Mouse (Mus musculus) layer of hippocampus, postnatal 25 days (tissue): ENCODE data around the gene Prcd. TPM values are rescaled to one million over a fixed set of nuclear protein-coding genes. Genes with fewer than 3 reads are reported as not detected.

Experiments
- DNase-seq, 2 experiments: peaks; one replicate each; pipeline ENCODE4 v3.0.0; 2022; ENCODE audit warnings: mixed read lengths in 2 of 2, low spot score in 1 of 2; ENCODE audit errors: extremely low spot score in 1 of 2
- total RNA-seq, 2 experiments: library from RNA; stranded (reverse); gene quantifications; 2 replicates each; pipeline ENCODE4 v1.2.3; 2021

Prcd gene
- total RNA-seq, 2 experiments from 2014 or later: 6.4 to 7.0 TPM

- DNase-seq: no peak
Measured at GRCm38 (mm10) chr11:116647340-116647991, 5.9 kb upstream of the Prcd start.

GRCm38 (mm10) chr11:116648213-116648921 lies 5.0 kb upstream of the Prcd start:
- no peak for DNase-seq

GRCm38 (mm10) chr11:116648976-116649375 lies 4.4 kb upstream of the Prcd start:
- DNase-seq: no peak

GRCm38 (mm10) chr11:116649711-116650337 lies 3.5 kb upstream of the Prcd start:
- no peak for DNase-seq

- no peak for DNase-seq
Measured at GRCm38 (mm10) chr11:116650811-116651210, 2.5 kb upstream of the Prcd start.

- no peak for DNase-seq
Measured at GRCm38 (mm10) chr11:116651339-116651738, 2.0 kb upstream of the Prcd start.

GRCm38 (mm10) chr11:116652330-116653098 lies 820 bp upstream of the Prcd start:
- no peak for DNase-seq

GRCm38 (mm10) chr11:116653709-116654221 lies 431 bp downstream of the Prcd start:
- DNase-seq: no peak

GRCm38 (mm10) chr11:116654255-116654821 lies 1.0 kb downstream of the Prcd start, which contains the start of gene Cygb:
Gene Cygb, minus strand, starts transcription at chr11:116654313.
- DNase-seq: no peak

GRCm38 (mm10) chr11:116656348-116657191 lies 3.2 kb downstream of the Prcd start:
- DNase-seq: no peak

GRCm38 (mm10) chr11:116657311-116658223 lies 4.2 kb downstream of the Prcd start:
- DNase-seq: peak; percentile 60 to 64

- no peak for DNase-seq
Measured at GRCm38 (mm10) chr11:116658238-116658637, 4.9 kb downstream of the Prcd start.

- DNase-seq: no peak
Measured at GRCm38 (mm10) chr11:116659027-116659621, 5.8 kb downstream of the Prcd start.

- no peak for DNase-seq
Measured at GRCm38 (mm10) chr11:116660181-116660580, 6.8 kb downstream of the Prcd start.

GRCm38 (mm10) chr11:116661291-116661947 lies 8.1 kb downstream of the Prcd start:
- no peak for DNase-seq

- DNase-seq: no peak
Measured at GRCm38 (mm10) chr11:116661948-116662377, 8.6 kb downstream of the Prcd start.

- no peak for DNase-seq
Measured at GRCm38 (mm10) chr11:116665289-116665688, 12.0 kb downstream of the Prcd start.
